Mouse (Mus musculus) heart, postnatal 10 days (tissue): ENCODE data around the gene Nkain1. TPM values are rescaled to one million over a fixed set of nuclear protein-coding genes. Genes with fewer than 3 reads are reported as not detected.

Source experiments
- DNase-seq, 2 experiments: peaks; one replicate each; pipeline ENCODE4 v3.0.0; 2021
- intact Hi-C: fragments of 180-260 bp; cut with DNase I; formaldehyde crosslinking; loops from one replicate; pipeline ENCODE4 v1.15.1; 2025
- total RNA-seq, 2 experiments: library from RNA; stranded (reverse); gene quantifications; 2 replicates each; pipeline ENCODE4 v1.2.3; 2021

The Nkain1 gene
- total RNA-seq, 2 experiments from 2014 or later, result 6.3 to 7.7 TPM

DNA sequence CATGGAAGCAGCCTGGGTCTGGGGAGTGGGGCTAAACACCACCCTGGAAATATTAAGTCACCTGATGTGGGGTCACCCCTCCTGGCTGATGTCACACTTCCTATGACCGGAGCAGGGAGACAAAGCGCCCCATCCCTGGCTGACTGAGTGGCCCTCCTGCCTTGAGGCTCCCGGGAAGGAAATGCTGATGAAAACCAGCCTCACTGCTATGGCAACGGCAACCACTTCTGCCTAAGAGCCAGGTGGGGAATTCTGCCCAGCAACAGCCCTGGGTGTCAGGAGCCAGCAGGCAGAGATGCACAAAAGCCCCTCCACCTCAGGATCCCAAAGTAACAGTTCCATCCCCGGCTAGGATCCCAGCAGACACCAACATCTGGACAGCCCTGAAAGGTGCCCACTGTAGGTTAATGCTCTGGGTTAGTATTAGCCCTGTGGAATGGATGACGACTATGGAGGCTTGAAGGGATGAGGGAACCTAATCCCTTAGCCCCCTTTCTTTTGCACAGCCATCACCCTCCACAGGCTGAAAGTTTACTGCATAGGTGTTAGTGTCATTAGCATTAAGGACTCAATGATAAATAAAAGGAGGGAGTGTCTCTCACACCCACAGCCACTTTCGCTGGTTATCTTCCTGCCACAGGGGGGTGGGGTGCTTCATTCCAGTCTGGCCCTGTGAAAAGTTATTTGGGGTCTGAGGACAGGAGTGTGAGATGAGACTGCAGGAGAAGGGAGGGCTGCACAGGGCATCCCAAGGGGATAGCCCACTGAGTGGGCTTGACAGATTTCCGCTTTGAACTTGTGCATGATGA lies 21.5 kb downstream of the Nkain1 start:
- DNase-seq, result no peak
- intact Hi-C loops, result no loop called here

- no peak for DNase-seq
Measured at GRCm38 (mm10) chr4:130550511-130550910, 23.5 kb downstream of the Nkain1 start.

GRCm38 (mm10) chr4:130549189-130549588 lies 24.8 kb downstream of the Nkain1 start:
- intact Hi-C loops, result no loop called here
- no peak for DNase-seq

More at GRCm38 (mm10) chr4:130550511-130550910, 23.5 kb downstream of the Nkain1 start:
- intact Hi-C loops, result no loop called here

DNA sequence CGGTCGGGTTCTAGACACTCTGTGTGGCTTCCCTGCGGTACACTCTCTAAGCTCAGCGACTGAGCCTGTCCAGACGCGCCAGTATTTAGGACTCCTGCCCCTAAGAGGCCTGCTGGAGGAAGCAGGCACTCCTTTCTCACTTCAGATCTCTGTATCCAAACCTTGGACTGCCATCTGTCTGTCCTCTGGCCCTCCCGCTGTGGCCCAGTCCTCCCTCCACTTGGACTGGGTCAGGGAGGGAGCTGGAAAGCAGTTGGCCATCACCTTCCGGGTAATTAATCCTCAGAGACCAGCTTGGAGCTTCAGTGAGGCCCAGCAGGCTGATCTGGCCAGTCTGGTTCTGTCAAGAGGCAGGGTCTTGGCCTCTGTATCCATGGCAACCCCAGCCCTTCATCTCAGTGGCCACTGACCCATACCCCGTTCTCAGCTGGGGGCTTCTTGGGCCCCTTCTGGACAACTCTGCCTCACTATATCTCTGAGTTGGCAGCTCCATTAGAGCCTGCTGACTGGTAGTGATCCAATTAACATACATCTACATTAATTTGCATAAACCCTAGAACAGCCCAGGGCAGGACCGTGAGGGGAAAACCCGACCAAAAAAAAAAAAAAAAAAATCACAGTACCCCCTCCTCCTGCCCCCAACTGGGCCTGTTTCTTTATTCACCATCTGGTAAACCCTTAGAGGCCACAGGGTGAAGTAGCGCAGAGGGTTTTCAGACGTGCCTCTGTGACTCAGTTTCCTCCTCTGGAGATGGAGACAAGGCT lies 27.0 kb downstream of the Nkain1 start:
- intact Hi-C loops, result no loop called here
- no peak for DNase-seq

DNA sequence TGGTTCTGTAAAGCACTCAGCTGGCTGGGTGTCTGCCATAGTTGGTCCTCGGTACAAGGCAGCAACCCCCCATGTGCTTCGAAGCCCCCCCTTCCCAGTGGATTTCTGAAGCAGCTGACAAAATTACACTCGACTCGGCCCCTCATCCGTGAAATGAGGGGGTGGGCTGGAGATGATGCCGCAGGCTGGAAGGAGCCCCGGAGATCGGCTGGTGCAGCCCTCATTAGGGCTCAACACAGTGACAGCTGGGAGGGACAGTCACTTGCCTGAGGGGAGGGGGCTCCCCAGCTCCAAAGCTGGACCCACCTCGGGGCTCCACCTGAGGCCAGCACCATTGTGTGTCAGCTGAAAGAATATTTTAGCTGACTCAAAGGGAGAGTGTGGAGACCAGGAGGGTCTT lies 29.6 kb downstream of the Nkain1 start:
- DNase-seq, result no peak
- intact Hi-C loops, result no loop called here

DNA sequence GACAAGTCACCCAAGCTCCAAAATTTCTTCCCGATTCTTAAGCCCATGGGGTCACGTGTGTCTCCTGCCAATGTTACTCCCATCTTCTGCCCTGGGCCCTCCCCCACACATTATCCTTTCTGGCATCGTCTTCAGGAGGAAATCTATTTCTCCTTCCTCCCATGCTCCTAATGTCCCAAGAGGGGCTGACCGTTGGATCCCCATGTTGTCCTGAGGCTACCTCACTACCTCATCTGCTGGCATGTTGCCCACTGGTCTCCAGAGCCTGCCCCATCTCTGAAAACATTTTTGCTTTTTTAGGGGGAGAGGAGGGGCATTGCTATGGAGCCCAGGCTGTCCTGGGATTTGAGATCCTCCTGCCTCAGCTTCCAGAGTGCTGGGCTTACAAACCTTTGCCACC lies 30.9 kb downstream of the Nkain1 start:
- no peak for DNase-seq
- intact Hi-C loops, result no loop called here

DNA sequence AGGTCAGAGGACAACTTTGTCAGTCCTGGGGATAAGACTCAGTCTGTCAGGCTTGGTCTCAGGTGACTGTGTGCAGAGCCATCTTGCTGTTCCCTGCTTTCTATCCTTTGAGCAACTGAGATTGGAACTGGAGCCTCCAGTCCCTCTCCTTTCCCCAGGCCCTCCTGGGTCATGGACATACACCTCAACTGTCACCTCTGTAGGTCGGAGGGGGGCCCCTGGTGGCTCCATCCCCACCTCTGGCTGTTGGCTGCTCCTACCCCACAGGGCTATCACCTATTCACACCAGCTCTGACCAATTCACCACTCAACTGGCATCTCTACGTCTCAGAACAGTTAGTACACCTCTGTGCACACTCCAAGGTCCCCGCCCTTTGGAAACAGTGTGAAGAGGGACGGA lies 33.1 kb downstream of the Nkain1 start:
- DNase-seq, result no peak
- intact Hi-C loops, result no loop called here

- intact Hi-C loops, result no loop called here
- DNase-seq, result no peak
Measured at GRCm38 (mm10) chr4:130539706-130540105, 34.3 kb downstream of the Nkain1 start.

- intact Hi-C loops, result no loop called here
- DNase-seq, result no peak
Measured at GRCm38 (mm10) chr4:130539053-130539452, 34.9 kb downstream of the Nkain1 start.

DNA sequence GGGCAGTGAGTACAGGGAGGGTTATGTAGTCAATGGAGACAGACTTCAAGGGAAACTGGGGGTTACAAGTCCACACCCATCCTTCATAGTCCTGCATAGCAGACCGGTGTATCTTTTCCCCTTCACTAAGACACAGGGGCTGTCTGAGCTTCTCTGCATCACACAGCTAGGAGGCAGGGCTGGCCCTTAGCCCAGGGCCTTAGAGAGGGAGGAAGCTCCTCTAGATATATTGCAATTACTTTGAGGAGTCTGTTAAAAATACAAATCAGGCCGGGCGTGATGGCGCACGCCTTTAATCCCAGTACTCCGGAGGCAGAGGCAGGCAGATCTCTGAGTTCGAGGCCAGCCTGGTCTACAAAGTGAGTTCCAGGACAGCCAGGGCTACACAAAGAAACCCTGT lies 36.6 kb downstream of the Nkain1 start:
- DNase-seq, result no peak
- intact Hi-C loops, result no loop called here

DNA sequence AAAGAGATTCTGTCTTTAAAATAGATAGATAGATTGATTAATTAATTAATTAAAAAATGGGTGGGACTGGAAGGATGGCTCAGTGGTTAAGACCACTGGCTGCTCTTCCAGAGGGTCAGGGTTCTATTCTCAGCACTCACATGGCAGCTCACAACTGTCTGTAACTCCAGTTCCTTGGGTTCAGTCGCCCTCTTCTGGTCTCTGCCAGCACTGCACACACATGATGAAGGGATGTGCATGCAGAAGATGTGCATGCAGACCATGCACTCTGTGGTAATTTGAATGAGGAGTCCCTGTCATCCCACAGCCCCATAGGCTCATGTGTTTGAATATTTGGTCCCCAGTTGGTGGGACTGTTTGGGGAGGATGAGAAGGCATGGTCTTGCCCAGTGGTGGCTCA lies 38.2 kb downstream of the Nkain1 start:
- DNase-seq, result no peak

DNA sequence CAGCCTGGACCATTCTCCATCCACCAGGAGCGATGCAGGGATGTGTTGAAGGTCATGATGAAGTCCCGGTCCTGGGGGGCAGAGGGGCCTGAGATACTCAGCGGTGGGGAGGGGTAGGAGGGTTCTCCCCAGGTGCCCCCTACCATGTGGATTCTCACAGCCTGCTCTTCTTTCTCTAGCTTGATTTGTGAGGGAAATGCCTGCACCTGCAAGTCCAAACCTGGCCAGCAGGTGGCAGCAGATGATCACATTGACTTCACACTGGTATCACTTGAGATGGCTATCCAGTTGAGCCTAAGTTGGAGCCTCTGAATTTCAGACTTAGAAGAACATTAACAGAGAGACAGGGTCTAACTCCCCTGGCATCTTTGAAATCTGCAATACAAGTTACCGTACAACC lies 40.0 kb downstream of the Nkain1 start:
- peak; percentile 84 to 92 for DNase-seq
- intact Hi-C loops, result loop anchor here (1.0 kb wide), 1 partner anchor 193 kb away; no protein-coding TSS in a partner anchor

More for the DNA sequence above, 38.2 kb downstream of the Nkain1 start:
- intact Hi-C loops, result no loop called here

DNA sequence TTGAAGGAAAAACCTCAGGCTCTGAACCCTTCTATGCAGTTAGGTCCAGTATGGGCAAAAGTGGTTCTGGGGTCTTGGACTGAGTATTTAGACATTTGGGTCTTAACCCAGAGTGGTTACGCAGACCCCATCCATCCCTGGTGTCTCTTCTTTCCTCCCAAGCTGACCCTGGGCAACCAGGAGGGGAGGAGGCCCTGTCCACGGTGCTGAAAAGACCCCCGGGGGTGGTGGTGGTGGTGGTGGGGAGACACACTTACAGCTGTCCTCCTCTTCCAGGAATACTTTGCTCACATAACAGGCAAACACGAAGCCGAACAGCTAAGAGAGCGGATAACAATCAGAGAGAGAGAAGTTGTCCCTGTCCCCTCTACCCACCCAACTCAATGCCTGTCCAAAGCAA lies 41.6 kb downstream of the Nkain1 start:
- DNase-seq, result no peak
- intact Hi-C loops, result no loop called here

DNA sequence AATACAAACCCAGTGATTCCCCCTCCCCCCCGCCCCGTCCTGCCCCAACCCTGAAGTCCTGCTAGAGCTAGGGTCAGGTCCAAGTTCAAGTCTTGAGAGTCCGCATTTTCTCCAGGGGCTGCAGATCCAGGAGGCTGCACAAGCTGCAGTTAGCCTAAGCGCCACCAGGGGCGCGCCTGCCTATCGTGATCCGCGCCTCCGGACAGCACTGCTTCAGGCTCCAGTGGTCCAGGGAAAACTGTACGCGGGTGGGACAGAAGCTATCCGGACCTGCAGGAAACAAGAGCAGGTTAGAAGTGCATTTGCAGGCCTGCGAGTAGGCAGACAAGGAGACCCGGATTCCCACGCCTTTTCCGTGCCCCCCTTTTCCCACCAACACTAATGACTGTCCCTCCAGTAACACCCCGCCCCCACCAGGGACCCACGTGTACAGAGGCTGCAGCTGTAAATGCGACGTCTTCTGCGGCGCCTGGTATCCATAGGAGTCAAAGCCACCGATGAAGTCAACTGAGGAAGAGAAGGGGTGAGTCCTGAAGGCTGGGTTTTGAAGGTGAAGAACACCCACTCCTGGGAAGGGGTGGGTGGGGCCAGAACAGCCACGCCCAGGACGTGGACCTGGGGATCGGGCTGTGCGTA lies 42.2 kb downstream of the Nkain1 start:
- intact Hi-C loops, result no loop called here

GRCm38 (mm10) chr4:130527804-130528203 lies 46.2 kb downstream of the Nkain1 start:
- intact Hi-C loops, result no loop called here
- DNase-seq, result no peak

More for the DNA sequence above, 42.2 kb downstream of the Nkain1 start:
- DNase-seq, result peak; percentile 76 to 87

GRCm38 (mm10) chr4:130525041-130525440 lies 48.9 kb downstream of the Nkain1 start:
- no peak for DNase-seq
- intact Hi-C loops, result no loop called here

GRCm38 (mm10) chr4:130521466-130521865 lies 52.5 kb downstream of the Nkain1 start:
- no peak for DNase-seq
- intact Hi-C loops, result no loop called here

- intact Hi-C loops, result no loop called here
- no peak for DNase-seq
Measured at GRCm38 (mm10) chr4:130520482-130520851, 53.5 kb downstream of the Nkain1 start.

GRCm38 (mm10) chr4:130519567-130520481 lies 54.1 kb downstream of the Nkain1 start:
- intact Hi-C loops, result no loop called here
- peak; percentile 92 to 94 for DNase-seq

DNA sequence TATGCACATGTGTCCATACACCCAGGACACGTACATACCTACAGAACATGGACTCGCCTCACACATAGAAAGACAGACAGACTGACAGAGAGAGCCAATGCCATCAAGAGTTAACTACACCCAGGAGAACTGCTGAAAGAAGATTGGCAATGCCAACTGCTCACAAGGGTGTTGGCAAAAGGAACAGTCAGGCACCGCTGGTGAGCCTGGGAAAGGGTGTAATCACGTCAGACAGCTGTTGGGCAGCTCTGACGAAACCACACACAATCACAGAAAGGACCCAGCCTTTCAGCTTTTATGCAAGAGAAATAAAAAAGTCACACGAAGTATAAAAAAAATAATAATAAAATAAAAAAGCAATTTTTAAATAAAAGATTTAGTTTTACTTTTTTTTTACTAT lies 57.5 kb downstream of the Nkain1 start:
- intact Hi-C loops, result no loop called here
- DNase-seq, result peak; percentile 28 to 41
